Mouse (Mus musculus) kidney, embryonic 14.5 days (tissue): ENCODE data around the gene Afdn. TPM values are rescaled to one million over a fixed set of nuclear protein-coding genes. Genes with fewer than 3 reads are reported as not detected.

Source experiments
- ATAC-seq: fragments of 200-750 bp; cut with Nextera tagmentation; 2 replicates; pipeline ENCODE4 v1.8.0; 2017; ENCODE audit warnings: moderate number of reproducible peaks, mild to moderate bottlenecking, moderate TSS enrichment, moderate library complexity; ENCODE audit not compliant: low FRiP score, low TSS enrichment
- H3K27ac ChIP-seq: fragments of 300-500 bp; sonication (generic); 2 replicates; pipeline ENCODE4 v1.5.1; 2014; ENCODE audit warnings: low read depth, mild to moderate bottlenecking, low read length, moderate library complexity, mixed read lengths
- H3K27me3 ChIP-seq: fragments of 300-500 bp; sonication (generic); 2 replicates; pipeline ENCODE4 v1.6.1; 2014; ENCODE audit warnings: mild to moderate bottlenecking, low read length; ENCODE audit not compliant: control insufficient read depth, insufficient read depth
- H3K36me3 ChIP-seq: fragments of 300-500 bp; sonication (generic); 2 replicates; pipeline ENCODE4 v1.6.1; 2014; ENCODE audit warnings: low read length, mixed read lengths; ENCODE audit not compliant: control insufficient read depth, insufficient read depth
- H3K4me1 ChIP-seq: fragments of 300-500 bp; sonication (generic); 2 replicates; pipeline ENCODE4 v1.6.1; 2014; ENCODE audit warnings: low read length, mixed read lengths; ENCODE audit not compliant: control insufficient read depth, insufficient read depth
- H3K4me2 ChIP-seq: fragments of 300-500 bp; sonication (generic); replicated peaks from 2 replicates; pipeline ENCODE4 v1.6.1; 2014; ENCODE audit warnings: low read depth, mild to moderate bottlenecking, low read length
- H3K4me3 ChIP-seq: fragments of 300-500 bp; sonication (generic); 2 replicates; pipeline ENCODE4 v1.5.1; 2014; ENCODE audit warnings: mild to moderate bottlenecking, low read length
- H3K9ac ChIP-seq: fragments of 300-500 bp; sonication (generic); 2 replicates; pipeline ENCODE4 v1.6.1; 2014; ENCODE audit warnings: low read depth, mild to moderate bottlenecking, low read length, moderate library complexity
- H3K9me3 ChIP-seq: fragments of 300-500 bp; sonication (generic); 2 replicates; pipeline ENCODE4 v1.6.1; 2016; ENCODE audit warnings: low read length; ENCODE audit not compliant: control insufficient read depth
- WGBS: fragments of 180-500 bp; shearing (Covaris S2); extraction: QIAGEN DNeasy Blood & Tissue Kit; methylation state at CpG from one replicate; pipeline ENCODE4 v1.1.7; 2014; 5-methylcytosine and 5-hydroxymethylcytosine counted together
- polyA plus RNA-seq: library from polyadenylated mRNA; unstranded; fragments of >200 nt; fragmentation: Nextera tagmentation; extraction: Ambion mirVana; gene quantifications from 2 replicates; pipeline ENCODE4 v1.2.1, GENCODE M21; 2014

The Afdn gene
- polyA plus RNA-seq, 1 experiment from 2014 or later: 96.7 TPM

DNA sequence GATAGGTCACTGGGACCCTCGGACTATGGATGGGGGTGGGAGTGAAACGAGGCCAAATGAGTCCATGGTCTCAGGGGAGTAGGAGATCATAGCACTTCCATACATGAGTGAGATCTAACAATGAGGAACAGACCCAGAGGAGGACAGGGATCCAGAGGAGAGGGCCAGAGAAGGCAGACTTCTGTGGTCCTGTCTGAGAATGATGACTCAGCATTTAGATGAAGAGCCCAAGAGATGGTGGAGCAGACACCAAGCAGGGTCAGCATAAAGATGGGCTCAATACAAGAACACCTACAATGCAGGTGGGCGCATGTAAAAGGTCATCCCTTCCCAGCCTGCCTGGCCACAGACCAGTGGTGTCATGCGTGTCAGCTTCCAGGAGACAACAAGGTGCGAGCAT is 40.2 kb upstream of the Afdn start:
- Histone ChIP-seq H3K27ac (no peak overlapping the region), H3K9me3 (no peaks in the 10 kb centered on the region), H3K4me1 (no peaks in the 10 kb centered on the region), H3K9ac (no peak overlapping the region), H3K4me2 (no peak overlapping the region), H3K4me3 (no peak overlapping the region), H3K36me3 (no peaks in the 10 kb centered on the region), H3K27me3 (no peaks in the 10 kb centered on the region)
- 87% methylated on average over 5 of the region's 5 CpGs for WGBS
- no peak for ATAC-seq

DNA sequence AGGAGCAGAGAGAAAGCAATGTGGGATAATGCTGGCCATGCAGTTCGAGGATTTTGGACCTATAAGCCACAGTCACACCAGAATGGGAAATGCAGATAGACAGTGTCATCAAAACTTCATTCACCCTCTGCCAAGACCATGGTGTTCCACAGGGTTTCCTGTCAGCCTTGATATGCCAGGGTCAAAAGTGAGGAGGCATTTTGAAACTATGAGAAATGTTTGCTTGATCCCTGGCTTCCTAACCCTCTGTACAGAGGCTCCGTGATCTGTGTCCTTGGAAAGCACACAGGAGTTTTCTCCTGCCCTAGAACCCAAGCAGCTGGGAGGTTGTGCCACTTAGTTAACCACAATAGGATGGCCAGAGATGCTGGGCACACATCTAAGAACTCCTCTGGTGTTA is 39.0 kb upstream of the Afdn start:
- Histone ChIP-seq H3K9ac (no peak overlapping the region), H3K4me1 (no peaks in the 10 kb centered on the region), H3K9me3 (no peaks in the 10 kb centered on the region), H3K36me3 (no peaks in the 10 kb centered on the region), H3K4me2 (no peak overlapping the region), H3K4me3 (no peak overlapping the region), H3K27ac (no peak overlapping the region), H3K27me3 (no peaks in the 10 kb centered on the region)
- WGBS: 80% methylated on average over 2 of the region's 2 CpGs
- no peak for ATAC-seq

DNA sequence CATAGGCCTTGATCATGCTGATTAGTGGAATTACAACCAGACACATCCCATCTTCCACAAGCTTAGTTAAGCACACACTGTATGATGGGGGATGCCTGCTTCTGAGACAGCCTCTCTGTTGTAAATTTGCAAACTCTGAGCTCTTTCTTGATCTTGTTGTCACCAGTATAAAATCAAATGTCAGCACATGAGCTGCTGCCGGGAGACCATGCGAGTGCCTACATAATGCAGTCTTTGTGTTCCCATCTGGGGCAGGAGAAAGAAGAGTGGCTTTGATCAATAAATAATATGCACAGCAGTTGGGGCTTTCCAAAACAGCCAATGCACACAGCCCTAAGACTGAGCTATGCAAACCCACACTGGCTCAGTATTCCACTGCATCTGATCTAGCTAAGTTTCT is 37.9 kb upstream of the Afdn start:
- no peak overlapping the region for H3K9ac ChIP-seq
- H3K27me3 ChIP-seq: no peaks in the 10 kb centered on the region
- no peak overlapping the region for H3K27ac ChIP-seq
- no peaks in the 10 kb centered on the region for H3K4me1 ChIP-seq
- no peak overlapping the region for H3K4me2 ChIP-seq
- 63% methylated on average over 2 of the region's 2 CpGs for WGBS
- no peak for ATAC-seq
- no peaks in the 10 kb centered on the region for H3K9me3 ChIP-seq
- no peaks in the 10 kb centered on the region for H3K36me3 ChIP-seq
- H3K4me3 ChIP-seq: no peak overlapping the region

DNA sequence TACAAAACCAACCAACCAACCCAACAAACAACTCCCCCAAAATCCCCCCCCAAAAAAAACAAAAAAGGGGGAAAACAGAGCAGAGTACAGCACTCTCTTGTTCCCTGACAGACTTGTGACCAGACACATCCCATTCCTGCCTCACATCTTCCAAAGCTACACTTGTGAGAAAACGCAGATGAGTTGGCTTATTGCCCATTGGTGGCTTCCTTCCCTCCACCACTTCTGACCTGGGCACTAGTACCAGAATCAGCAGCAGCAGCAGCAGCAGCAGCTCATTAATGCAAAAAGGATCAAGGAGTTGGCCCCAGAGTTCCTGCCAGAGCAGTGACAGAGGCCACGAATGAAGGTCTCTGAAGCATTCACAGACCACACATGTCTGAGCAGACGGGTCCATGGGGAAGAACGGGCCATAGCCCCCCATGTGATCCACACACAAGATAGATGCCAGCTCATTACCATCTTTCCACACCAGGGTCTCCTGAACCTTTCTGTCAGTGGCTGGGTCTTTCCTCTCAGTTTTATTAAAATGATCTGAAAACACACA is 35.3 kb upstream of the Afdn start:
- Histone ChIP-seq H3K9ac (no peak overlapping the region), H3K4me2 (no peak overlapping the region), H3K36me3 (no peaks in the 10 kb centered on the region), H3K27me3 (no peaks in the 10 kb centered on the region), H3K9me3 (no peaks in the 10 kb centered on the region), H3K27ac (no peak overlapping the region), H3K4me3 (no peak overlapping the region), H3K4me1 (no peaks in the 10 kb centered on the region)
- 65% methylated on average over 4 of the region's 4 CpGs for WGBS
- ATAC-seq: no peak

DNA sequence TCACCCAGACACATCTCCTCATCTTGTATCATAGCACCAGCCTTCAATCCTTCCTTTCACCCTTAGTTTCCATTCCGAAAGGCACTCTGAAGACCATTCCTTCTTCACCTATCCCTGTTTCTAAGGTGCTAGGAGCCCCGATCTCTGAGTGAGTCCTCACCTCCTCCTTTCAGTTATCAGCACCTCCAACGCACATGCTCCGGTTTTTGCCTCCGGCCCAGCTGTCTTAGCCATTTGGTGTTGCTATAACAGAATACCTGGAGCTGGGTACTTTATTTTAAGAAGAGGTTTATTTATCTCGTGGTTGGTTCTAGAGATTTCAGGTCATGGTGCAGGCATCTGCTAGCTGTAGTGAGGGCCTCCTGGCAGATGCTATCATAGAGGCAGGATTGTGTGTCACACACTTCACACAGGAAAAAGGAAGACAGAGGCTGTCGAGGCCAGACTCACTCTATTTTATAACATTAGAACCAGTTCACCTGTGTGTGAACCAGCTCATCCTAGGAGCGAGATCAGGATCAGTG is 33.4 kb upstream of the Afdn start:
- Histone ChIP-seq H3K27ac (no peak overlapping the region), H3K9ac (no peak overlapping the region), H3K4me3 (no peak overlapping the region), H3K4me1 (no peaks in the 10 kb centered on the region), H3K27me3 (no peaks in the 10 kb centered on the region), H3K36me3 (no peaks in the 10 kb centered on the region), H3K4me2 (no peak overlapping the region), H3K9me3 (no peaks in the 10 kb centered on the region)
- WGBS: 90% methylated on average over 8 of the region's 8 CpGs
- ATAC-seq: no peak

DNA sequence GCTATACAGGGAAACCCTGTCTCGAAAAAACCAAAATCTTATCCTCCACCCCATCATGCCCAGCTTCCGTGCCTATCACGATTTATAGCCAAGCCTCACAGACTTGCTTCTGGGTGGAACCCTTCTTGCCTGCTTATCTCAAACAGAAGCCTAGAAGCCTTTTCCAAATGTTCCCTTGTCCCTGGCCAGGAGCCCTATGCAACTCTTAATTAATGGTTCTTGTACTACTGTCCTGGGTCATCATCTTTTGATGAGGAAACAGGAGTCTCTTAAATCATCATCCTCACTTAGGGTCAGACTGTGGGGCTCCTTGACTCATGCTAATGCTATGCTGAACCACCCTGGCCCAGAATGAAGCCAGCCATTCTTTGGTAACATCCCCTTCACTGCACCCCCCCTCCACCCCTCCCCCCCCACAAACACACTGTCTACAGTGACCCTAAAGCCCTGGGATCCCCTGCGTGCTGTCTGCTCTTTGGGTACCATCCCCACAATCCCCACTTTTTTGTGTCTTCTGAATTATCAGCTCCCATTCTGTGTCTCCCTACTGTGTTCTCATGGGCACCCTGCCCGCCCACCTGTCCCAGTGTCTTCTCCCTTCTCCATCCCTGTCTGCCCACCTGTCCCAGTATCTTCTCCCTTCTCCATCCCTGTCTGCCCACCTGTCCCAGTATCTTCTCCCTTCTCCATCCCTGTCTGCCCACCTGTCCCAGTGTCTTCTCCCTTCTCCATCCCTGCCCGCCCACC is 29.2 kb upstream of the Afdn start:
- no peak overlapping the region for H3K4me2 ChIP-seq

GRCm38 (mm10) chr17:13731727-13732112 is 28.6 kb upstream of the Afdn start:
- ATAC-seq: no peak
- H3K4me2 ChIP-seq: no peak overlapping the region
- no peaks in the 10 kb centered on the region for H3K9me3 ChIP-seq
- H3K4me1 ChIP-seq: no peaks in the 10 kb centered on the region
- no peaks in the 10 kb centered on the region for H3K36me3 ChIP-seq
- H3K9ac ChIP-seq: no peak overlapping the region
- H3K27me3 ChIP-seq: no peaks in the 10 kb centered on the region
- H3K4me3 ChIP-seq: no peak overlapping the region
- WGBS: 60% methylated on average over 4 of the region's 4 CpGs
- no peak overlapping the region for H3K27ac ChIP-seq

More for the DNA sequence above, 29.2 kb upstream of the Afdn start:
- no peak overlapping the region for H3K9ac ChIP-seq
- no peak overlapping the region for H3K4me3 ChIP-seq
- H3K27me3 ChIP-seq: no peaks in the 10 kb centered on the region
- 84% methylated on average over 6 of the region's 6 CpGs for WGBS
- no peaks in the 10 kb centered on the region for H3K36me3 ChIP-seq
- no peaks in the 10 kb centered on the region for H3K4me1 ChIP-seq
- H3K27ac ChIP-seq: no peak overlapping the region
- H3K9me3 ChIP-seq: no peaks in the 10 kb centered on the region
- ATAC-seq: no peak

- no peak overlapping the region for H3K4me3 ChIP-seq
- no peak overlapping the region for H3K9ac ChIP-seq
- no peaks in the 10 kb centered on the region for H3K9me3 ChIP-seq
- H3K27me3 ChIP-seq: no peaks in the 10 kb centered on the region
- H3K27ac ChIP-seq: no peak overlapping the region
- no peaks in the 10 kb centered on the region for H3K36me3 ChIP-seq
- H3K4me1 ChIP-seq: no peaks in the 10 kb centered on the region; the same call in 1 of the 2 replicates
- ATAC-seq: no peak
- H3K4me2 ChIP-seq: no peak overlapping the region
- 70% methylated on average over 8 of the region's 8 CpGs for WGBS
Observed at GRCm38 (mm10) chr17:13732685-13733084, 27.7 kb upstream of the Afdn start.

DNA sequence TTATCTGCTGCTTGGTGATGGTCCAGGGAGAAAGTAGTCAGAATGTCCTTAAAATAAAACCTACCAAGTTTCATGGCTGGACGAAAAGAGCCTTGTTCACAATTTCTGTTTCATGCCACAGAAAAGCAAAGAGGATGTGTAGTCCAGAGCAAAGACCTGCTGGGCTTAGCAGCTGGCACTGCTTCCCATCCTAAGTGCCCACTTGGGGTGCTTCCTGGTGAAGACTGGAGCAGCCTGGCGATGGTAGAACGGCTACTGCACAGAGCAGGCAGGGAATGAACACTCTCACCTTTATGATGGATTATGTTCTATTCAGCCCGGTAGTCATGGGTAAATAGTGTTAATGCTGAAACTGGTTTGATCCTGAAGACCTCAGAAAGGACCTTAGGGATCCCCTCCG is 26.4 kb upstream of the Afdn start:
- Histone ChIP-seq H3K4me1 (no peaks in the 10 kb centered on the region; the same call in 1 of the 2 replicates), H3K9ac (no peak overlapping the region), H3K27ac (no peak overlapping the region), H3K9me3 (no peaks in the 10 kb centered on the region), H3K4me3 (no peak overlapping the region), H3K4me2 (no peak overlapping the region), H3K36me3 (no peaks in the 10 kb centered on the region), H3K27me3 (no peaks in the 10 kb centered on the region)
- 92% methylated on average over 5 of the region's 5 CpGs for WGBS
- ATAC-seq: no peak
